Mouse (Mus musculus): ENCODE data around the gene Uba7.

The Uba7 gene

GRCm38 (mm10) chr9:107975399-107976386, at the start of gene Uba7:
Gene Uba7, plus strand, starts transcription at chr9:107975505.
- peak; percentile 34 for DNase-seq

GRCm38 (mm10) chr9:107926920-107927420, 48.3 kb upstream of the Uba7 start:
- no peak for DNase-seq

- DNase-seq: no peak
Observed at GRCm38 (mm10) chr9:107927749-107928148, 47.6 kb upstream of the Uba7 start.

- no peak for DNase-seq
Observed at GRCm38 (mm10) chr9:107928169-107928568, 47.1 kb upstream of the Uba7 start, which contains the start of gene Actl11. Gene Actl11, plus strand, starts transcription at chr9:107928469.

GRCm38 (mm10) chr9:107932221-107932620, 43.1 kb upstream of the Uba7 start:
- no peak for DNase-seq

GRCm38 (mm10) chr9:107934146-107934545, 41.2 kb upstream of the Uba7 start:
- no peak for DNase-seq

GRCm38 (mm10) chr9:107935374-107935773, 39.9 kb upstream of the Uba7 start, which contains the start of gene Camkv:
Gene Camkv, plus strand, starts transcription at chr9:107935674.
- no peak for DNase-seq

- no peak for DNase-seq
Observed at GRCm38 (mm10) chr9:107935790-107936214, 39.5 kb upstream of the Uba7 start.

- no peak for DNase-seq
Observed at GRCm38 (mm10) chr9:107936215-107936822, 39.0 kb upstream of the Uba7 start.

GRCm38 (mm10) chr9:107936831-107937230, 38.5 kb upstream of the Uba7 start:
- no peak for DNase-seq

- no peak for DNase-seq
Observed at GRCm38 (mm10) chr9:107947241-107948194, 27.8 kb upstream of the Uba7 start.

GRCm38 (mm10) chr9:107949184-107949921, 26.0 kb upstream of the Uba7 start:
- no peak for DNase-seq

GRCm38 (mm10) chr9:107949922-107950235, 25.4 kb upstream of the Uba7 start, which contains the start of gene Traip:
Gene Traip, plus strand, starts transcription at chr9:107950136.
- DNase-seq: no peak

GRCm38 (mm10) chr9:107950460-107951355, 24.6 kb upstream of the Uba7 start:
- peak; percentile 88 for DNase-seq

- no peak for DNase-seq
Observed at GRCm38 (mm10) chr9:107955613-107956289, 19.6 kb upstream of the Uba7 start.

- DNase-seq: no peak
Observed at GRCm38 (mm10) chr9:107957141-107957540, 18.2 kb upstream of the Uba7 start.

GRCm38 (mm10) chr9:107959896-107960295, 15.4 kb upstream of the Uba7 start:
- DNase-seq: no peak

- DNase-seq: no peak
Observed at GRCm38 (mm10) chr9:107960928-107961327, 14.4 kb upstream of the Uba7 start.

GRCm38 (mm10) chr9:107961351-107961762, 13.9 kb upstream of the Uba7 start:
- no peak for DNase-seq

- no peak for DNase-seq
Observed at GRCm38 (mm10) chr9:107961881-107962280, 13.4 kb upstream of the Uba7 start.

Data from kidney, adult 11 months (tissue).